Mouse (Mus musculus) embryonic facial prominence, embryonic 13.5 days (tissue): Measurements from ENCODE around the gene Prkag1. TPM values are rescaled to one million over a fixed set of nuclear protein-coding genes. Genes with fewer than 3 reads are reported as not detected.

Source experiments
- ATAC-seq: fragments of 200-750 bp; cut with Nextera tagmentation; 2 replicates; pipeline ENCODE4 v1.8.0; 2017; ENCODE audit warnings: low read depth; ENCODE audit not compliant: insufficient number of reproducible peaks, insufficient read depth, low FRiP score, low TSS enrichment
- H3K27ac ChIP-seq: fragments of 300-500 bp; sonication (generic); 2 replicates; pipeline ENCODE4 v1.5.1; 2015; ENCODE audit warnings: moderate library complexity, mild to moderate bottlenecking, inconsistent platforms
- H3K27me3 ChIP-seq: fragments of 300-500 bp; sonication (generic); 2 replicates; pipeline ENCODE4 v1.6.1; 2015; ENCODE audit warnings: mild to moderate bottlenecking, inconsistent platforms
- H3K36me3 ChIP-seq: fragments of 300-500 bp; sonication (generic); 2 replicates; pipeline ENCODE4 v1.6.1; 2015; ENCODE audit warnings: mild to moderate bottlenecking, inconsistent platforms
- H3K4me1 ChIP-seq: fragments of 300-500 bp; sonication (generic); 2 replicates; pipeline ENCODE4 v1.6.1; 2015; ENCODE audit warnings: inconsistent platforms
- H3K4me2 ChIP-seq: fragments of 300-500 bp; sonication (generic); 2 replicates; pipeline ENCODE4 v1.6.1; 2015; ENCODE audit warnings: moderate library complexity, mild to moderate bottlenecking, inconsistent platforms
- H3K4me3 ChIP-seq: fragments of 300-500 bp; sonication (generic); 2 replicates; pipeline ENCODE4 v1.5.1; 2015; ENCODE audit warnings: mild to moderate bottlenecking, inconsistent platforms
- H3K9ac ChIP-seq: fragments of 300-500 bp; sonication (generic); 2 replicates; pipeline ENCODE4 v1.6.1; 2015; ENCODE audit warnings: mild to moderate bottlenecking, inconsistent platforms
- H3K9me3 ChIP-seq: fragments of 300-500 bp; sonication (generic); 2 replicates; pipeline ENCODE4 v1.6.1; 2016; ENCODE audit warnings: inconsistent platforms
- WGBS: fragments of 180-500 bp; shearing (Covaris S2); methylation state at CpG from one replicate; pipeline ENCODE4 v1.1.7; 2015; ENCODE audit warnings: mixed read lengths; 5-methylcytosine and 5-hydroxymethylcytosine counted together
- polyA plus RNA-seq: library from polyadenylated mRNA; unstranded; fragments of >200 nt; fragmentation: Nextera tagmentation; extraction: Ambion mirVana; gene quantifications from 2 replicates; pipeline ENCODE4 v1.2.1, GENCODE M21; 2015

Prkag1 gene
- polyA plus RNA-seq, 1 experiment from 2014 or later = 92.5 TPM

GRCm38 (mm10) chr15:98787930-98788329, 43.4 kb downstream of the Prkag1 start:
- WGBS = 41% methylated on average over 4 of the region's 4 CpGs
- ATAC-seq = no peak
- Histone ChIP-seq H3K27ac (no peak overlapping the region), H3K9me3 (peaks cover 5% of the 10 kb centered on the region; the same call in 1 of the 2 replicates), H3K9ac (no peak overlapping the region), H3K4me1 (peaks cover 28% of the 10 kb centered on the region), H3K4me2 (no peak overlapping the region), H3K27me3 (peaks cover 78% of the 10 kb centered on the region), H3K36me3 (no peaks in the 10 kb centered on the region), H3K4me3 (no peak overlapping the region)

- Histone ChIP-seq H3K36me3 (no peaks in the 10 kb centered on the region), H3K4me2 (no peak overlapping the region), H3K27ac (no peak overlapping the region), H3K4me3 (no peak overlapping the region), H3K4me1 (peaks cover 12% of the 10 kb centered on the region), H3K9ac (no peak overlapping the region), H3K27me3 (peaks cover 75% of the 10 kb centered on the region), H3K9me3 (peaks cover 5% of the 10 kb centered on the region; the same call in 1 of the 2 replicates)
- no peak for ATAC-seq
- WGBS = 42% methylated on average over 7 of the region's 7 CpGs
Observed at GRCm38 (mm10) chr15:98785744-98786143, 45.6 kb downstream of the Prkag1 start.

DNA sequence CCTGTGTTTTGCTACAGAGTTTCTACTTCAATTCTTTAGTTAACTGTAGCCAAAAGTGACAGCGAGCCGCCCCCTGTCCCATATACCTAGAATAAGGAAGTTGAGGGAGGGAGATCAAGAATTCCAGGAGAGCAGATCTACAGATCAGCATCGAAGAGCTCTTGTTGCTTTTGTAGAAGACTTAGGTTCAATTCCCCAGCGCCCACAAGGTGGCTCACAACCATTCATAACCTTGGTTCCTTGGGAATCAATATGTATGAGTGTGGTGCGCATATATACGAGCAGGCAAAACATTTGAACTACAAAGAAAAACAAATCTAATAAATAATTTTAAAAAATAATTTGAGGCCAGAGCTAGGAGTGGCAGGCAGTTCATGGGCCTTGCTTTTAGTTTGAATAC, 50.2 kb downstream of the Prkag1 start:
- no peak for ATAC-seq
- WGBS = 31% methylated on average over 6 of the region's 6 CpGs
- Histone ChIP-seq H3K36me3 (no peaks in the 10 kb centered on the region), H3K4me1 (peaks cover 36% of the 10 kb centered on the region), H3K27ac (no peak overlapping the region), H3K9ac (no peak overlapping the region), H3K4me2 (no peak overlapping the region), H3K9me3 (peaks cover 5% of the 10 kb centered on the region; the same call in 1 of the 2 replicates), H3K4me3 (no peak overlapping the region), H3K27me3 (peaks cover 76% of the 10 kb centered on the region)

- peaks cover 1% of the 10 kb centered on the region; the same call in 1 of the 2 replicates for H3K9me3 ChIP-seq
- no peak overlapping the region for H3K4me2 ChIP-seq
- WGBS = 3% methylated on average over 13 of the region's 13 CpGs
- 0 out of 2 replicates have a peak overlapping the region, but pooled peaks have one; percentile 11 for H3K9ac ChIP-seq
- no peak overlapping the region for H3K4me3 ChIP-seq
- peaks cover 78% of the 10 kb centered on the region for H3K27me3 ChIP-seq
- no peak overlapping the region for H3K27ac ChIP-seq
- H3K36me3 ChIP-seq = no peaks in the 10 kb centered on the region
- H3K4me1 ChIP-seq = peaks cover 42% of the 10 kb centered on the region
- ATAC-seq = no peak
Observed at GRCm38 (mm10) chr15:98780573-98780972, 50.7 kb downstream of the Prkag1 start.

GRCm38 (mm10) chr15:98780075-98780474, 51.2 kb downstream of the Prkag1 start:
- Histone ChIP-seq H3K9me3 (no peaks in the 10 kb centered on the region), H3K4me1 (peaks cover 44% of the 10 kb centered on the region), H3K27me3 (peaks cover 80% of the 10 kb centered on the region), H3K4me2 (no peak overlapping the region), H3K27ac (no peak overlapping the region), H3K9ac (no peak overlapping the region), H3K36me3 (no peaks in the 10 kb centered on the region), H3K4me3 (no peak overlapping the region)
- ATAC-seq = no peak
- WGBS = 6% methylated on average over 8 of the region's 8 CpGs

DNA sequence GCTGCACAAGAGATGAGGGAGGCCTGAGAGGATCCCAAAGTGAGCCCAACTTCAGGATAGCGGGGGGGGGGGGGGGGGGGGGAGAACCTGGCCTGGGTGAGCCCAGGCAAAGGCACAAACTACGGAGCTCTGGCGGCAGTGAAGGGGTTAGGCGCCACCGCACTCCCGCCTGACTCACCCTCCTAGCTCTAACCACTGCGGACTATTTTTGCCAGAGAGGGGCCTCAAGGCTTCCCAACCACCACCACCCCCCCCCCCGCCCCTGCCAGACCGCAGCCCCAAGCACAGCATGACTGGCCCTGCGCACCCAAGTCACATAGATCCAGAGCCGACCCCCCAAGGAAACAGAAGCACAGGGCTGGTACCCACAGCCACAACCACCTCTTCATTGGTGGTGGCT, 52.5 kb downstream of the Prkag1 start:
- WGBS = 2% methylated on average over 10 of the region's 11 CpGs
- peaks cover 50% of the 10 kb centered on the region for H3K4me1 ChIP-seq
- H3K36me3 ChIP-seq = no peaks in the 10 kb centered on the region
- H3K4me3 ChIP-seq = peak overlapping the region; percentile 40; the same call in 1 of the 2 replicates
- no peak for ATAC-seq
- H3K27ac ChIP-seq = no peak overlapping the region
- H3K4me2 ChIP-seq = peak overlapping the region; percentile 56
- H3K9ac ChIP-seq = 0 out of 2 replicates have a peak overlapping the region, but pooled peaks have one; percentile 61
- no peaks in the 10 kb centered on the region for H3K9me3 ChIP-seq
- H3K27me3 ChIP-seq = peaks cover 93% of the 10 kb centered on the region

GRCm38 (mm10) chr15:98778191-98778770, 53.0 kb downstream of the Prkag1 start:
- peak overlapping the region; percentile 56 for H3K4me2 ChIP-seq
- under 1% methylated on average over 25 of the region's 25 CpGs for WGBS
- peak overlapping the region; percentile 61; the same call in 1 of the 2 replicates for H3K9ac ChIP-seq
- peak overlapping the region; percentile 40 for H3K4me3 ChIP-seq
- no peak for ATAC-seq
- no peaks in the 10 kb centered on the region for H3K9me3 ChIP-seq
- peaks cover 97% of the 10 kb centered on the region for H3K27me3 ChIP-seq
- no peaks in the 10 kb centered on the region for H3K36me3 ChIP-seq
- no peak overlapping the region for H3K27ac ChIP-seq
- peaks cover 50% of the 10 kb centered on the region for H3K4me1 ChIP-seq

DNA sequence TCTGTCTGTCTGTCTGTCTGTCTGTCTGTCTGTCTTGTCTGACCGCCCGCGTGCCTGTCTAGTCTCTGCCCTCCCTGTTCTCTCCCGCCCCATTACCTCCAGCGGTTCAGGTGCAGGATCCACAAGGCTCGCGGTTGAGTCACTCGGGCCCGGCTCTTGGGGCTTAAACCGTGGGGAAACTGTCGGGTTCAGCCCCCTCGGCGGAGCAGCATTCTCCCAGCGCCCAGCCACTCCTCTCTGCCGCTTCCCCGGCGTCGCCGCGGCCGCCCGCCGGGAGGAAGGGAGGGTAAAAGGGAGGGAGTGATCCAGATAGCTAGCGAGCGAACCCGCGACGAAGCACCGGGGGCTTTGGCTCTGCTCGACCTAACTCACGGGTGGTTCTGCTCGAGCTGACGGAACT, 53.6 kb downstream of the Prkag1 start, which contains the start of gene Wnt10b:
Gene Wnt10b (minus strand): TSS at position 389 of the 400 bp plus-strand sequence.
- peaks cover 99% of the 10 kb centered on the region for H3K27me3 ChIP-seq
- H3K4me2 ChIP-seq = peak within 1 kb of the TSS; percentile 56
- H3K9ac ChIP-seq = peak within 1 kb of the TSS; percentile 61
- H3K36me3 ChIP-seq = no peaks in the 10 kb centered on the region
- peaks cover 53% of the 10 kb centered on the region for H3K4me1 ChIP-seq
- H3K4me3 ChIP-seq = peak within 1 kb of the TSS; percentile 40
- no peaks in the 10 kb centered on the region for H3K9me3 ChIP-seq
- ATAC-seq = no peak
- WGBS = under 1% methylated on average over 33 of the region's 33 CpGs
- peak within 1 kb of the TSS; percentile 36; the same call in 1 of the 2 replicates for H3K27ac ChIP-seq

DNA sequence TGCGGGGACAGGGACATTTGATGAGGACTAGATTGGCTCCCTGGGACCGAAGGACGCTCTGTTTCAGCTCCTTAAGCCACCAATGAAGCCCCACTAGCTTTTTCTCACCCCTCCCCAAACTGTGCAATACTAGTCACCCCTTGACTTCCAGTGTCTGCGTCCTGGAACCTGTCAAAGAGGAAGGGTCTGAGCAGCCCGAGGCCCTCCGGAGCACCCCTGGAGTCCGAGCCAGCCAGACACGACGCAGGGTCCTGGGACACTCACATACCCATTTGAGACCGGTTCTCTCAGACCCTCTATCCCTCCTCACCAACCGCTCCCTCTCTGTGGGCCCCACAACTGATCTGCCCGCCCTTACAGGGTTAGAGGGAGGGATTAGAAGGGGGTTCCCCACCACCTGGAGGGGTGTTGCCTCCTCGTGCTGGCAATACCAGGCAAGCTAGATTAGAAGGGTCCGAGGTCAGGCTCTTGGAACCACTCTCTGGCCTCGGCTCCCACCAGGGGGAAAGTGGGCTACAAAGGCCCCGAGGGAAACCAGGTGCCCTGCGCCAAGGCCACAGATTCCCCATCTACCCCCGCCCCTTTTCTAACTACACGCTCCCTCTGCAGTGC, 54.2 kb downstream of the Prkag1 start:
- H3K4me1 ChIP-seq = peaks cover 59% of the 10 kb centered on the region
- ATAC-seq = no peak
- peak overlapping the region; percentile 40 for H3K4me3 ChIP-seq
- H3K27ac ChIP-seq = peak overlapping the region; percentile 36; the same call in 1 of the 2 replicates
- H3K4me2 ChIP-seq = peak overlapping the region; percentile 56
- H3K27me3 ChIP-seq = peaks cover 100% of the 10 kb centered on the region
- no peaks in the 10 kb centered on the region for H3K36me3 ChIP-seq
- H3K9ac ChIP-seq = peak overlapping the region; percentile 61
- WGBS = under 1% methylated on average over 19 of the region's 19 CpGs
- no peaks in the 10 kb centered on the region for H3K9me3 ChIP-seq

DNA sequence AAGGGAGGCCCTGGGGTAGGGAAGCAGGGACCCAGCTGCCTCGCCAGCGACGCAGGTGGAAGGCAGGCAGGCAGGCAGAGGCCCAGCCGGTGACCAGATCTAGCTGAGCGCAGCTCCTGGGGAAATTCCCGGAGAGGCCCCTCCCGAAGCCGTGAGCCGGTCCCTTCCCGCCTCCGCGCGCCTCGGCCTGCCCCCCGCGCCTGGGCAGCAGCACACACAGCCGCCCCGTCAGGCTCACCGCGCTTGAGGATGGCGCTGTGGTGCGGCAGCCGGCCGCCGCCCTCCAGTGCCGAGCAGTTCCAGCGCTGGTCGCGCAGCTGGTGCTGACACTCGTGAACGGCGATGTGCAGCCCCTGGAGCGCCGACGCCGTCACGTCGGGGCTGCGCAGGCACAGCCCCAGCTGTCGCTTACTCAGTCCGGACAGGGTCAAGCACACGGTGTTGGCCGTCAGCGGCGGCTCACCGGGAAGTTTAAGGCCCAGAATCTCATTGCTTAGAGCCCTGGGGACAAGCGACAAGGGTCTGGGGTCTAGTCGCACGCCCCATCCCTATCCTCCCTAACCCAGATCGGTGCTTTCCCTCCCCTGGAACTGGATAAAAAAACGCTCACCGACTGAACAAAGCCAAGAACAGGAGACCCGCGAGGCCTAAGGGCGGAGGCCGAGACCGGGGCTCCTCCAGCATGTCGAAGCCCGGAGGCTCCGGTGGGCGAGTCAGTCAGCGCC, 54.9 kb downstream of the Prkag1 start:
- peaks cover 100% of the 10 kb centered on the region for H3K27me3 ChIP-seq
- no peaks in the 10 kb centered on the region for H3K36me3 ChIP-seq
- peaks cover 63% of the 10 kb centered on the region for H3K4me1 ChIP-seq
- under 1% methylated on average over 62 of the region's 62 CpGs for WGBS
- no peak for ATAC-seq
- no peaks in the 10 kb centered on the region for H3K9me3 ChIP-seq
- H3K4me3 ChIP-seq = peak overlapping the region; percentile 40
- H3K9ac ChIP-seq = peak overlapping the region; percentile 59
- H3K4me2 ChIP-seq = peak overlapping the region; percentile 56
- H3K27ac ChIP-seq = peak overlapping the region; percentile 36

GRCm38 (mm10) chr15:98775533-98775932, 55.8 kb downstream of the Prkag1 start:
- Histone ChIP-seq H3K4me3 (peak overlapping the region; percentile 40), H3K4me2 (peak overlapping the region; percentile 56), H3K27me3 (peaks cover 99% of the 10 kb centered on the region), H3K9ac (no peak overlapping the region), H3K9me3 (no peaks in the 10 kb centered on the region), H3K27ac (peak overlapping the region; percentile 16; the same call in 1 of the 2 replicates), H3K4me1 (peaks cover 58% of the 10 kb centered on the region), H3K36me3 (no peaks in the 10 kb centered on the region)
- 3% methylated on average over 5 of the region's 5 CpGs for WGBS
- ATAC-seq = 0 out of 2 replicates have a peak, but pooled peaks have one; percentile 1
